Comparison of ENCODE assay signal across 7 mouse cellular contexts in genomic region chr9:43221643-43222428, GRCm38 (mm10). TPM values are rescaled to one million over a fixed set of nuclear protein-coding genes. Genes with fewer than 3 reads are reported as not detected.
DNase-seq lines count a peak whose midpoint lies in the region; ATAC-seq and TF ChIP-seq lines count a peak whose summit lies in the region.

No protein-coding gene starts in this region.

- no peak overlapping the region for H3K4me3 ChIP-seq in midbrain, embryonic 11.5 days (ENCODE audit: low read depth, low read length)
- no peak overlapping the region for H3K4me3 ChIP-seq in spleen, adult 2 months (ENCODE audit: extremely low read depth, insufficient read depth, insufficient read length)

- H3K27ac ChIP-seq in midbrain, embryonic 11.5 days (ENCODE audit: low read depth, low read length) = no peak overlapping the region
- H3K27ac ChIP-seq in spleen, adult 2 months (ENCODE audit: insufficient read depth, low read length) = no peak overlapping the region

- 33% methylated on average over 18 of the region's 18 CpGs for WGBS in midbrain, embryonic 11.5 days
- WGBS in spleen, adult 2 months = 67% methylated on average over 18 of the region's 18 CpGs

- intact Hi-C loops in left cerebral cortex, postnatal 14 days (cut with DNase I) = loop anchor here (1.0 to 5.0 kb wide), 2 partner anchors 45 to 62 kb away; no protein-coding TSS in a partner anchor

- H3K4me1 ChIP-seq in midbrain, embryonic 11.5 days (ENCODE audit: control insufficient read depth, insufficient read depth, low read length) = no peaks in the 10 kb centered on the region
- H3K4me1 ChIP-seq in spleen, adult 2 months (ENCODE audit: control insufficient read depth, insufficient read depth, insufficient read length) = no peaks in the 10 kb centered on the region

- TF ChIP-seq POLR2A in spleen, adult 2 months (IDR thresholded peaks at IDR 0.05; ENCODE audit: low read depth, low read length) = no peak

- peak; percentile 89 to 93 for DNase-seq in cerebellum, postnatal 14 days
- DNase-seq in frontal cortex, postnatal 10 days (ENCODE audit: low spot score in 2 of 2) = peak; percentile 44 to 84
- peak; percentile 95 for DNase-seq in hindlimb bud, embryonic 11.5 days (ENCODE audit: extremely low spot score, low read depth, low spot score)
- DNase-seq in left cerebral cortex, postnatal 14 days (ENCODE audit: low spot score in 2 of 2) = peak; percentile 90 to 94
- peak; percentile 100 for DNase-seq in midbrain, embryonic 11.5 days (ENCODE audit: low spot score, missing footprints)
- DNase-seq in spleen, adult 2 months (ENCODE audit: low read depth in 1 of 2, low spot score in 2 of 2) = peak; percentile 14 to 62

- peak; percentile 43 for ATAC-seq in activated CD4-positive, CD25-positive, alpha-beta regulatory T cell, adult 4 months
- no peak; the same call in 1 of the 2 replicates for ATAC-seq in midbrain, embryonic 11.5 days (ENCODE audit: low FRiP score)

- H3K36me3 ChIP-seq in midbrain, embryonic 11.5 days (ENCODE audit: control insufficient read depth, insufficient read depth, low read length) = no peaks in the 10 kb centered on the region
- H3K36me3 ChIP-seq in spleen, adult 2 months (ENCODE audit: control insufficient read depth, insufficient read depth, low read length) = no peaks in the 10 kb centered on the region

- TF ChIP-seq CTCF in spleen, adult 2 months (IDR thresholded peaks at IDR 0.05; ENCODE audit: extremely low read depth, insufficient read depth, insufficient read length, insufficient replicate concordance) = peak; percentile 67; the same call in 1 of the 2 replicates

- H3K9ac ChIP-seq in midbrain, embryonic 11.5 days (ENCODE audit: low read length) = no peak overlapping the region

- no peaks in the 10 kb centered on the region for H3K9me3 ChIP-seq in midbrain, embryonic 11.5 days (ENCODE audit: control insufficient read depth, low read length)

- H3K4me2 ChIP-seq in midbrain, embryonic 11.5 days = no peak overlapping the region

- no peaks in the 10 kb centered on the region for H3K27me3 ChIP-seq in midbrain, embryonic 11.5 days (ENCODE audit: control insufficient read depth, insufficient read depth, low read length)
- no peaks in the 10 kb centered on the region for H3K27me3 ChIP-seq in spleen, adult 2 months (ENCODE audit: control insufficient read depth, insufficient read depth, low read length)

RNA-seq across cellular contexts. Expression of gene Pou2f3, which starts 11.7 kb away (rescaled TPM):
- polyA plus RNA-seq in activated CD4-positive, CD25-positive, alpha-beta regulatory T cell, adult 4 months (2017; shearing (Covaris generic)) = not detected
- total RNA-seq in left cerebral cortex, postnatal 14 days (2021) = not detected
- not detected in 2 replicates for polyA plus RNA-seq in midbrain, embryonic 11.5 days (2014; fragmentation: Nextera tagmentation; extraction: Ambion mirVana)
- not detected in 2 replicates for polyA plus RNA-seq in spleen, adult 2 months (2012; rRNA removed)

RNA-seq across cellular contexts. Expression of gene Oaf, which starts 17.9 kb away (rescaled TPM):
- polyA plus RNA-seq in activated CD4-positive, CD25-positive, alpha-beta regulatory T cell, adult 4 months (2017; shearing (Covaris generic)) = under 1 TPM; 0.69 to 0.98 TPM
- 10 to 100 TPM; 13.6 to 14.2 TPM for total RNA-seq in left cerebral cortex, postnatal 14 days (2021)
- 26.4 and 28.6 TPM in 2 replicates for polyA plus RNA-seq in midbrain, embryonic 11.5 days (2014; fragmentation: Nextera tagmentation; extraction: Ambion mirVana)
- 8.5 and 10.9 TPM in 2 replicates for polyA plus RNA-seq in spleen, adult 2 months (2012; rRNA removed)

Comparison
In these comparisons a context has a peak if more than half of its experiments do, and no peak if none do; other contexts are left out.
1. DNase-seq: peak in every context shown above with its lines; median percentile 100 in midbrain, embryonic 11.5 days; 95 in hindlimb bud, embryonic 11.5 days; 92 in left cerebral cortex, postnatal 14 days; 91 in cerebellum, postnatal 14 days; 64 in frontal cortex, postnatal 10 days; 38 in spleen, adult 2 months.